Comparison of ENCODE assay signal across 22 mouse cellular contexts in the genomic region with DNA sequence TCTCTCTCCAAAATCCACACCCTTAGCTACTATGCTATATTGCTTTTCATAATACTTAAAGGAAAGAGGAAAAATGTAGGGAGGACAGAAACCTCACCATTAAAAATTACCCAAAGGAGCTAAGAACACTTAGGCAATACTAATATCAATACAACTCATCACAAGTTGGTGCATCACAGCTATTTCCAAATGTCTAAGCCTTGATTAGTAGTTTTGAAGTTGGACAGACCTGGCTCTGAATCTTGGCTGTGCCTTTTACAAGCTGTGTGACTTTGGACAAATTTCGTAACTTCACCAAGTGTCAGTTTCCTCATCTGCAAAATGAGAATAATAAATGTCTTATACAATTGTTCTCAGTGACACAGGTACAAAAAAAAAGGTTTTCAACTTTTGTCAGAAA.
DNase-seq lines count a peak whose midpoint lies in the region; ATAC-seq and TF ChIP-seq lines count a peak whose summit lies in the region.
"Had no signal": no experiment of that assay in that cellular context is flagged by ENCODE, and none has a peak within 500 bp of the region (broad histone marks: within the 10 kb centered on the region; RNA-seq: fewer than 3 reads in every experiment).

No protein-coding gene starts in this region.

- no peak for TF ChIP-seq POLR2A in bone marrow macrophage, adult 2 months (IDR thresholded peaks at IDR 0.05; ENCODE audit: borderline replicate concordance, low read depth, low read length)

- peaks cover 51% of the 10 kb centered on the region for H3K4me1 ChIP-seq in bone marrow macrophage, adult 2 months (ENCODE audit: control insufficient read depth, insufficient read depth, low read length)
- H3K4me1 ChIP-seq: embryonic facial prominence, embryonic 10.5 days; embryonic facial prominence, embryonic 12.5 days; forebrain, embryonic 10.5 days; forebrain, embryonic 12.5 days had no signal

- peak; percentile 60 for DNase-seq in 416B (ENCODE audit: low read depth)
- peak; percentile 90 for DNase-seq in gonadal fat pad, adult 2 months (ENCODE audit: low read depth)
- no peak for DNase-seq in thymus, postnatal 4 days
- DNase-seq in Muller cell, postnatal 12 days (ENCODE audit: inconsistent ontology term), result no peak
- DNase-seq: adrenal gland, adult 2 months; adrenal gland, postnatal 10 days; adrenal gland, postnatal 25 days; B cell, adult 2 months; cerebellum, adult 11-12 months; cerebellum, adult 2 months; cerebellum, adult 9-10 months; cerebellum, postnatal 10 days; cerebellum, postnatal 25 days had no signal

- ATAC-seq in monocyte, adult 5-6 weeks (replicated peaks; ENCODE audit: insufficient number of reproducible peaks, low FRiP score, low TSS enrichment, poor library complexity, severe bottlenecking), result no peak
- ATAC-seq: CD4-positive, CD25-positive, alpha-beta regulatory T cell, adult 4 months; forebrain, embryonic 14.5 days; forebrain, embryonic 16.5 days had no signal

- no peak for TF ChIP-seq CTCF in bone marrow macrophage, adult 2 months (IDR thresholded peaks at IDR 0.05; ENCODE audit: low read depth, low read length)

- H3K27ac ChIP-seq in bone marrow macrophage, adult 2 months (ENCODE audit: insufficient read depth, low read depth, low read length), result peak overlapping the region; percentile 78
- H3K27ac ChIP-seq: embryonic facial prominence, embryonic 10.5 days; embryonic facial prominence, embryonic 12.5 days; forebrain, embryonic 10.5 days; forebrain, embryonic 12.5 days had no signal

- H3K4me3 ChIP-seq in bone marrow macrophage, adult 2 months (ENCODE audit: insufficient read depth, low read length), result no peak overlapping the region
- H3K4me3 ChIP-seq: embryonic facial prominence, embryonic 10.5 days; embryonic facial prominence, embryonic 12.5 days; forebrain, embryonic 10.5 days; forebrain, embryonic 12.5 days had no signal

Comparison
In these comparisons a context has a peak if more than half of its experiments do, and no peak if none do; other contexts are left out.
1. DNase-seq: peak in 416B (single experiment) and gonadal fat pad, adult 2 months (single experiment); none in thymus, postnatal 4 days (single experiment) and Muller cell, postnatal 12 days (single experiment).